Mouse (Mus musculus): Measurements from ENCODE around the gene Cbln3.

DNA sequence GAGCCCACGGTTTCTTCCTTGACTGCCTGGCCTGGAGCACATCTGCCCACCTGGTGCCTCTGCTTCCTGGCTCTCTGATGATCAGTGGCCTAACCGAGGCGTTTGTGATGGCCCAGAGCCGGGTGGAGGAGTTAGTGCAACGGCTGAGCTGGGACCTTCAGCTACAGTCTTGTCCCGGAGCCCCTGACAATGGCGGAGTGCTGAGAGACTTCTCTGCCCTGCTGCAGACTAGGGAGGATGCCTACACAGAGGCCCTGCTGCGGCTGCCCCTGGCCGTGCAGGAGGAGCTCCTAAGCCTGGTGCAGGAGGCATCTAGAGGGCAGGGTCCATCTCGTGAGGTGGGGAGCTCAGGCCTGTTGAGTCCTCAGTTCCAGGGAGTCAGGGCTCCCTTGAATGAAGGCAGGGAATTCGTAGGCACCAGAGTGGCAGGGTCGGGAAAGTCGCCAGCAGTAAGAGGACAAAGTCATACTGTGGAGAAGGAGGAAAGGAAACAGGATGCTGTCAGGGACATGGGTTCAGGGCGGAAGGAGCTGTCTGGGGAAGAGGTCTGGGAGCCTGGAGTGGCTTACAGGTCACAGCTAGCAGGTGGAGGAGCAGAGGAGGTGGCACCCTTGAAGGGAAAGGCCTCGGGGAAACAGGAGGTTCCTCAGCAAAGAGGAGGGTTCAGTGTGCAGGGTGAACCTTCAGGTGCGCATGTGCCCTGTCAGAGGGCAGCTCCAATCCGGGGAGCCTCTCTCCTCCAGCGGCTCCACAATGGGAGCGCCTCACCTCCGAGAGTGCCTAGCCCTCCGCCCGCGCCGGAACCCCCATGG lies 2.6 kb upstream of the Cbln3 start:
- TF ChIP-seq CTCF (IDR thresholded peaks at IDR 0.05; ENCODE audit: low read depth) (no peak), EP300 (IDR thresholded peaks at IDR 0.05; ENCODE audit: low read depth) (no peak)
